Mouse (Mus musculus): ENCODE data around the gene Armc12.
A peak's percentile ranks its signal among the peaks of the same experiment; 100 is the strongest.

Armc12 gene

GRCm38 (mm10) chr17:28530506-28530905, at the start of gene Armc12:
TSS of gene Armc12 (plus strand) at chr17:28530806.
- no peak for DNase-seq (ENCODE audit: extremely low spot score, low spot score)

- DNase-seq (ENCODE audit: extremely low spot score, low spot score) = peak; percentile 51
Measured at GRCm38 (mm10) chr17:28484704-28485445, 45.7 kb upstream of the Armc12 start.

- peak; percentile 66 for DNase-seq (ENCODE audit: extremely low spot score, low spot score)
Measured at GRCm38 (mm10) chr17:28485446-28485948, 45.1 kb upstream of the Armc12 start.

GRCm38 (mm10) chr17:28485977-28486400, 44.6 kb upstream of the Armc12 start:
- peak; percentile 98 for DNase-seq (ENCODE audit: extremely low spot score, low spot score)

GRCm38 (mm10) chr17:28486720-28487119, 43.9 kb upstream of the Armc12 start:
- no peak for DNase-seq (ENCODE audit: extremely low spot score, low spot score)

GRCm38 (mm10) chr17:28487584-28488257, 42.9 kb upstream of the Armc12 start:
- DNase-seq (ENCODE audit: extremely low spot score, low spot score) = no peak

- no peak for DNase-seq (ENCODE audit: extremely low spot score, low spot score)
Measured at GRCm38 (mm10) chr17:28488258-28489013, 42.2 kb upstream of the Armc12 start.

- DNase-seq (ENCODE audit: extremely low spot score, low spot score) = no peak
Measured at GRCm38 (mm10) chr17:28491035-28491770, 39.4 kb upstream of the Armc12 start.

GRCm38 (mm10) chr17:28495832-28496231, 34.8 kb upstream of the Armc12 start:
- DNase-seq (ENCODE audit: extremely low spot score, low spot score) = no peak

- no peak for DNase-seq (ENCODE audit: extremely low spot score, low spot score)
Measured at GRCm38 (mm10) chr17:28499190-28499589, 31.4 kb upstream of the Armc12 start.

GRCm38 (mm10) chr17:28500465-28500864, 30.1 kb upstream of the Armc12 start:
- no peak for DNase-seq (ENCODE audit: extremely low spot score, low spot score)

GRCm38 (mm10) chr17:28502196-28502821, 28.3 kb upstream of the Armc12 start:
- no peak for DNase-seq (ENCODE audit: extremely low spot score, low spot score)

- no peak for DNase-seq (ENCODE audit: extremely low spot score, low spot score)
Measured at GRCm38 (mm10) chr17:28504182-28504581, 26.4 kb upstream of the Armc12 start.

GRCm38 (mm10) chr17:28505591-28505990, 25.0 kb upstream of the Armc12 start:
- no peak for DNase-seq (ENCODE audit: extremely low spot score, low spot score)

- DNase-seq (ENCODE audit: extremely low spot score, low spot score) = no peak
Measured at GRCm38 (mm10) chr17:28506895-28507294, 23.7 kb upstream of the Armc12 start.

- no peak for DNase-seq (ENCODE audit: extremely low spot score, low spot score)
Measured at GRCm38 (mm10) chr17:28507496-28507895, 23.1 kb upstream of the Armc12 start.

GRCm38 (mm10) chr17:28510445-28511342, 19.9 kb upstream of the Armc12 start:
- no peak for DNase-seq (ENCODE audit: extremely low spot score, low spot score)

GRCm38 (mm10) chr17:28511616-28512541, 18.7 kb upstream of the Armc12 start:
- DNase-seq (ENCODE audit: extremely low spot score, low spot score) = no peak

GRCm38 (mm10) chr17:28512696-28513095, 17.9 kb upstream of the Armc12 start:
- no peak for DNase-seq (ENCODE audit: extremely low spot score, low spot score)
